Mouse (Mus musculus) ES-Bruce4 (cell line): ENCODE results near the gene Itga5.

ENCODE experiments used
- CTCF ChIP-seq: IDR thresholded peaks from one replicate; pipeline ENCODE4 v1.8.1; 2011; ENCODE audit warnings: low read depth, low read length
- POLR2A ChIP-seq: IDR thresholded peaks from one replicate; pipeline ENCODE4 v1.8.1; 2011; ENCODE audit warnings: low read length; ENCODE audit not compliant: insufficient read depth

GRCm38 (mm10) chr15:103317731-103318130 is 48.8 kb downstream of the Itga5 start:
- no peak for TF ChIP-seq CTCF
- no peak for TF ChIP-seq POLR2A
